Mouse (Mus musculus) yolk sac, embryonic 10.5 days (tissue): ENCODE results near the gene Fam198b.

Experiments used
- DNase-seq: peaks from one replicate; pipeline ENCODE4 v3.0.0-alpha.2; 2017; ENCODE audit warnings: low spot score

Gene Fam198b

GRCm38 (mm10) chr3:79885686-79886356 is 1.5 kb downstream of the Fam198b start:
- peak; percentile 78 for DNase-seq

GRCm38 (mm10) chr3:79886357-79887091 is 2.2 kb downstream of the Fam198b start:
- DNase-seq, result no peak

GRCm38 (mm10) chr3:79887161-79887855 is 3.0 kb downstream of the Fam198b start:
- DNase-seq, result no peak

- no peak for DNase-seq
Observed at GRCm38 (mm10) chr3:79887966-79888365, 3.6 kb downstream of the Fam198b start.

GRCm38 (mm10) chr3:79897534-79898370 is 13.4 kb downstream of the Fam198b start:
- DNase-seq, result no peak

- DNase-seq, result no peak
Observed at GRCm38 (mm10) chr3:79898514-79898913, 14.2 kb downstream of the Fam198b start.

GRCm38 (mm10) chr3:79899906-79900305 is 15.6 kb downstream of the Fam198b start:
- DNase-seq, result no peak

- no peak for DNase-seq
Observed at GRCm38 (mm10) chr3:79900502-79900901, 16.2 kb downstream of the Fam198b start.

- no peak for DNase-seq
Observed at GRCm38 (mm10) chr3:79901321-79901720, 17.0 kb downstream of the Fam198b start.

- DNase-seq, result no peak
Observed at GRCm38 (mm10) chr3:79901734-79902133, 17.4 kb downstream of the Fam198b start.

GRCm38 (mm10) chr3:79903803-79904202 is 19.5 kb downstream of the Fam198b start:
- no peak for DNase-seq

GRCm38 (mm10) chr3:79904238-79904757 is 20.0 kb downstream of the Fam198b start:
- DNase-seq, result no peak

GRCm38 (mm10) chr3:79905397-79905796 is 21.1 kb downstream of the Fam198b start:
- no peak for DNase-seq

GRCm38 (mm10) chr3:79906250-79907045 is 22.1 kb downstream of the Fam198b start:
- no peak for DNase-seq

- DNase-seq, result no peak
Observed at GRCm38 (mm10) chr3:79907223-79907622, 22.9 kb downstream of the Fam198b start.

GRCm38 (mm10) chr3:79910375-79911141 is 26.2 kb downstream of the Fam198b start:
- DNase-seq, result no peak

- DNase-seq, result no peak
Observed at GRCm38 (mm10) chr3:79911166-79911565, 26.8 kb downstream of the Fam198b start.

GRCm38 (mm10) chr3:79914012-79914411 is 29.7 kb downstream of the Fam198b start:
- DNase-seq, result peak; percentile 36

- no peak for DNase-seq
Observed at GRCm38 (mm10) chr3:79916185-79916584, 31.9 kb downstream of the Fam198b start.

- no peak for DNase-seq
Observed at GRCm38 (mm10) chr3:79918761-79919160, 34.4 kb downstream of the Fam198b start.
